Mouse (Mus musculus) kidney, embryonic 15.5 days (tissue): ENCODE measurements around the gene Mapk14. TPM values are rescaled to one million over a fixed set of nuclear protein-coding genes. Genes with fewer than 3 reads are reported as not detected.

ENCODE experiments used
- ATAC-seq: fragments of 200-750 bp; cut with Nextera tagmentation; replicated peaks from 2 replicates; pipeline ENCODE4 v1.8.0; 2017; ENCODE audit warnings: moderate TSS enrichment; ENCODE audit not compliant: low FRiP score
- H3K27ac ChIP-seq: fragments of 300-500 bp; sonication (generic); 2 replicates; pipeline ENCODE4 v1.5.1; 2015; ENCODE audit warnings: mild to moderate bottlenecking, inconsistent platforms
- H3K27me3 ChIP-seq: fragments of 300-500 bp; sonication (generic); 2 replicates; pipeline ENCODE4 v1.6.1; 2015; ENCODE audit warnings: inconsistent platforms
- H3K36me3 ChIP-seq: fragments of 300-500 bp; sonication (generic); 2 replicates; pipeline ENCODE4 v1.6.1; 2015; ENCODE audit warnings: inconsistent platforms
- H3K4me1 ChIP-seq: fragments of 300-500 bp; sonication (generic); 2 replicates; pipeline ENCODE4 v1.6.1; 2015; ENCODE audit warnings: inconsistent platforms
- H3K4me2 ChIP-seq: fragments of 300-500 bp; sonication (generic); 2 replicates; pipeline ENCODE4 v1.6.1; 2015; ENCODE audit warnings: moderate library complexity, mild to moderate bottlenecking, inconsistent platforms
- H3K4me3 ChIP-seq: fragments of 300-500 bp; sonication (generic); replicated peaks from 2 replicates; pipeline ENCODE4 v1.5.1; 2015; ENCODE audit warnings: mild to moderate bottlenecking, inconsistent platforms
- H3K9ac ChIP-seq: fragments of 300-500 bp; sonication (generic); 2 replicates; pipeline ENCODE4 v1.6.1; 2015; ENCODE audit warnings: mild to moderate bottlenecking, inconsistent platforms
- H3K9me3 ChIP-seq: fragments of 300-500 bp; sonication (generic); replicated peaks from 2 replicates; pipeline ENCODE4 v1.6.1; 2016; ENCODE audit warnings: inconsistent platforms
- WGBS: fragments of 180-500 bp; shearing (Covaris S2); methylation state at CpG from one replicate; pipeline ENCODE4 v1.1.7; 2015; ENCODE audit warnings: mixed read lengths; 5-methylcytosine and 5-hydroxymethylcytosine counted together
- polyA plus RNA-seq: library from polyadenylated mRNA; unstranded; fragments of >200 nt; fragmentation: Nextera tagmentation; extraction: Ambion mirVana; gene quantifications from 2 replicates; pipeline ENCODE4 v1.2.1, GENCODE M21; 2015

The Mapk14 gene
- polyA plus RNA-seq, 1 experiment from 2014 or later, result 47.3 TPM

- WGBS, result 88% methylated on average over 7 of the region's 7 CpGs
- H3K4me1 ChIP-seq, result peaks cover 38% of the 10 kb centered on the region
- H3K9ac ChIP-seq, result no peak overlapping the region
- 0 out of 2 replicates have a peak, but pooled peaks cover 3% of the 10 kb centered on the region for H3K36me3 ChIP-seq
- no peak overlapping the region for H3K27ac ChIP-seq
- no peaks in the 10 kb centered on the region for H3K27me3 ChIP-seq
- H3K4me2 ChIP-seq, result no peak overlapping the region
- ATAC-seq, result no peak
- no peak overlapping the region for H3K4me3 ChIP-seq
- H3K9me3 ChIP-seq, result no peaks in the 10 kb centered on the region
Observed at GRCm38 (mm10) chr17:28699789-28700188, 8.7 kb downstream of the Mapk14 start.

GRCm38 (mm10) chr17:28701171-28701570, 10.0 kb downstream of the Mapk14 start:
- no peak for ATAC-seq
- WGBS, result 90% methylated on average over 4 of the region's 4 CpGs

GRCm38 (mm10) chr17:28701737-28702136, 10.6 kb downstream of the Mapk14 start:
- WGBS, result 81% methylated on average over 3 of the region's 3 CpGs
- Histone ChIP-seq H3K9ac (no peak overlapping the region), H3K36me3 (peaks cover 6% of the 10 kb centered on the region), H3K27ac (no peak overlapping the region), H3K4me1 (peaks cover 28% of the 10 kb centered on the region), H3K27me3 (no peaks in the 10 kb centered on the region), H3K4me2 (no peak overlapping the region), H3K9me3 (no peaks in the 10 kb centered on the region), H3K4me3 (no peak overlapping the region)
- no peak for ATAC-seq

More at GRCm38 (mm10) chr17:28701171-28701570, 10.0 kb downstream of the Mapk14 start:
- H3K4me3 ChIP-seq, result no peak overlapping the region
- no peaks in the 10 kb centered on the region for H3K9me3 ChIP-seq
- H3K9ac ChIP-seq, result no peak overlapping the region
- no peak overlapping the region for H3K27ac ChIP-seq
- peaks cover 6% of the 10 kb centered on the region for H3K36me3 ChIP-seq
- peaks cover 31% of the 10 kb centered on the region for H3K4me1 ChIP-seq
- no peaks in the 10 kb centered on the region for H3K27me3 ChIP-seq
- H3K4me2 ChIP-seq, result no peak overlapping the region

GRCm38 (mm10) chr17:28702646-28703045, 11.5 kb downstream of the Mapk14 start:
- 42% methylated on average over 2 of the region's 2 CpGs for WGBS

GRCm38 (mm10) chr17:28706697-28707096, 15.6 kb downstream of the Mapk14 start:
- no peaks in the 10 kb centered on the region for H3K9me3 ChIP-seq
- no peak overlapping the region for H3K4me3 ChIP-seq
- WGBS, result 37% methylated on average over 1 of the region's 1 CpGs
- no peak overlapping the region for H3K27ac ChIP-seq
- peaks cover 39% of the 10 kb centered on the region for H3K4me1 ChIP-seq
- peaks cover 6% of the 10 kb centered on the region for H3K36me3 ChIP-seq
- no peaks in the 10 kb centered on the region for H3K27me3 ChIP-seq
- no peak overlapping the region for H3K4me2 ChIP-seq
- no peak for ATAC-seq
- H3K9ac ChIP-seq, result no peak overlapping the region

More at GRCm38 (mm10) chr17:28702646-28703045, 11.5 kb downstream of the Mapk14 start:
- Histone ChIP-seq H3K4me2 (no peak overlapping the region), H3K36me3 (peaks cover 6% of the 10 kb centered on the region), H3K4me1 (peaks cover 24% of the 10 kb centered on the region), H3K9me3 (no peaks in the 10 kb centered on the region), H3K9ac (no peak overlapping the region), H3K4me3 (no peak overlapping the region), H3K27ac (0 out of 2 replicates have a peak overlapping the region, but pooled peaks have one; percentile 19), H3K27me3 (no peaks in the 10 kb centered on the region)
- ATAC-seq, result no peak

- WGBS, result 85% methylated on average over 3 of the region's 3 CpGs
- H3K36me3 ChIP-seq, result peaks cover 5% of the 10 kb centered on the region
- no peak for ATAC-seq
- H3K4me2 ChIP-seq, result no peak overlapping the region
- H3K9me3 ChIP-seq, result no peaks in the 10 kb centered on the region
- H3K9ac ChIP-seq, result no peak overlapping the region
- H3K27ac ChIP-seq, result no peak overlapping the region
- no peaks in the 10 kb centered on the region for H3K27me3 ChIP-seq
- peaks cover 41% of the 10 kb centered on the region for H3K4me1 ChIP-seq
- no peak overlapping the region for H3K4me3 ChIP-seq
Observed at GRCm38 (mm10) chr17:28707136-28707627, 16.1 kb downstream of the Mapk14 start.

- Histone ChIP-seq H3K27ac (no peak overlapping the region), H3K9me3 (no peaks in the 10 kb centered on the region), H3K9ac (no peak overlapping the region), H3K27me3 (no peaks in the 10 kb centered on the region), H3K4me3 (no peak overlapping the region), H3K4me2 (no peak overlapping the region), H3K36me3 (peaks cover 4% of the 10 kb centered on the region), H3K4me1 (peaks cover 42% of the 10 kb centered on the region)
- WGBS, result 86% methylated on average over 2 of the region's 2 CpGs
- no peak for ATAC-seq
Observed at GRCm38 (mm10) chr17:28707816-28708215, 16.7 kb downstream of the Mapk14 start.

GRCm38 (mm10) chr17:28708989-28709388, 17.9 kb downstream of the Mapk14 start:
- peaks cover 9% of the 10 kb centered on the region for H3K36me3 ChIP-seq
- H3K9ac ChIP-seq, result no peak overlapping the region
- no peak overlapping the region for H3K27ac ChIP-seq
- no peak overlapping the region for H3K4me3 ChIP-seq
- H3K9me3 ChIP-seq, result no peaks in the 10 kb centered on the region
- H3K4me1 ChIP-seq, result peaks cover 42% of the 10 kb centered on the region
- no peak for ATAC-seq
- no peaks in the 10 kb centered on the region for H3K27me3 ChIP-seq
- WGBS, result 46% methylated on average over 2 of the region's 2 CpGs
- no peak overlapping the region for H3K4me2 ChIP-seq

GRCm38 (mm10) chr17:28709552-28710290, 18.6 kb downstream of the Mapk14 start:
- no peak overlapping the region for H3K4me3 ChIP-seq
- WGBS, result 86% methylated on average over 8 of the region's 8 CpGs
- peaks cover 16% of the 10 kb centered on the region for H3K36me3 ChIP-seq
- no peak overlapping the region for H3K4me2 ChIP-seq
- H3K27ac ChIP-seq, result no peak overlapping the region
- no peak for ATAC-seq
- H3K9ac ChIP-seq, result no peak overlapping the region
- peaks cover 42% of the 10 kb centered on the region for H3K4me1 ChIP-seq
- no peaks in the 10 kb centered on the region for H3K27me3 ChIP-seq
- H3K9me3 ChIP-seq, result no peaks in the 10 kb centered on the region

GRCm38 (mm10) chr17:28710291-28710688, 19.2 kb downstream of the Mapk14 start:
- Histone ChIP-seq H3K27me3 (no peaks in the 10 kb centered on the region), H3K27ac (no peak overlapping the region), H3K4me3 (no peak overlapping the region), H3K4me1 (peaks cover 42% of the 10 kb centered on the region), H3K4me2 (no peak overlapping the region), H3K9me3 (no peaks in the 10 kb centered on the region), H3K36me3 (peaks cover 22% of the 10 kb centered on the region), H3K9ac (no peak overlapping the region)
- ATAC-seq, result no peak
- WGBS, result 65% methylated on average over 8 of the region's 8 CpGs

GRCm38 (mm10) chr17:28711237-28711636, 20.1 kb downstream of the Mapk14 start:
- 85% methylated on average over 6 of the region's 6 CpGs for WGBS
- no peaks in the 10 kb centered on the region for H3K9me3 ChIP-seq
- H3K9ac ChIP-seq, result no peak overlapping the region
- ATAC-seq, result no peak
- peaks cover 41% of the 10 kb centered on the region for H3K4me1 ChIP-seq
- peak overlapping the region; percentile 57; the same call in 1 of the 2 replicates for H3K27ac ChIP-seq
- no peak overlapping the region for H3K4me2 ChIP-seq
- H3K4me3 ChIP-seq, result no peak overlapping the region
- H3K27me3 ChIP-seq, result no peaks in the 10 kb centered on the region
- H3K36me3 ChIP-seq, result peaks cover 27% of the 10 kb centered on the region

- WGBS, result 51% methylated on average over 6 of the region's 6 CpGs
- Histone ChIP-seq H3K27me3 (no peaks in the 10 kb centered on the region), H3K9me3 (no peaks in the 10 kb centered on the region), H3K4me2 (no peak overlapping the region), H3K4me1 (peaks cover 33% of the 10 kb centered on the region), H3K4me3 (no peak overlapping the region), H3K27ac (no peak overlapping the region), H3K9ac (no peak overlapping the region), H3K36me3 (peaks cover 38% of the 10 kb centered on the region)
- ATAC-seq, result no peak
Observed at GRCm38 (mm10) chr17:28712305-28712704, 21.2 kb downstream of the Mapk14 start.
